Mouse (Mus musculus) lung, adult 2 months (tissue): ENCODE measurements around the gene Hoxc8. TPM values are rescaled to one million over a fixed set of nuclear protein-coding genes. Genes with fewer than 3 reads are reported as not detected.

Experiments
- DNase-seq: peaks from one replicate; pipeline ENCODE4 v3.0.0; 2022
- H3K4me1 ChIP-seq: fragments of 200-500 bp; 2 replicates; pipeline ENCODE4 v1.6.1; 2011; ENCODE audit warnings: low read length; ENCODE audit not compliant: control insufficient read depth, insufficient read depth
- H3K4me3 ChIP-seq: fragments of 200-500 bp; replicated peaks from 2 replicates; pipeline ENCODE3; 2011; ENCODE audit warnings: low read depth, mild to moderate bottlenecking, control low read depth, low read length; ENCODE audit errors: extremely low read depth
- CTCF ChIP-seq: fragments of 200-500 bp; IDR thresholded peaks from 2 replicates; pipeline ENCODE4 v1.5.1; 2011; ENCODE audit warnings: mild to moderate bottlenecking, low read length, control low read depth; ENCODE audit not compliant: insufficient read depth
- POLR2A ChIP-seq: fragments of 200-500 bp; IDR thresholded peaks from 2 replicates; pipeline ENCODE4 v1.6.1; 2011; ENCODE audit warnings: low read depth, mild to moderate bottlenecking, control low read depth, low read length, borderline replicate concordance; ENCODE audit errors: extremely low read depth
- WGBS: fragments of 180-500 bp; shearing (Covaris S2); methylation state at CpG from one replicate; pipeline ENCODE4 v1.1.7; 2018; 5-methylcytosine and 5-hydroxymethylcytosine counted together
- polyA plus RNA-seq: library from polyadenylated mRNA; depleted of rRNA; stranded (reverse); fragments of >200 nt; gene quantifications from 2 replicates; pipeline ENCODE4 v1.2.3, GENCODE M21; 2012

Gene Hoxc8
- polyA plus RNA-seq, 1 experiment, result not detected

- no peak overlapping the region for H3K4me3 ChIP-seq
- TF ChIP-seq CTCF, result no peak
- no peak for TF ChIP-seq POLR2A
- no peak for DNase-seq
- WGBS, result 2% methylated on average over 57 of the region's 57 CpGs
- H3K4me1 ChIP-seq, result no peaks in the 10 kb centered on the region
Observed at GRCm38 (mm10) chr15:103014166-103015008, 24.0 kb downstream of the Hoxc8 start.

- no peak for DNase-seq
- WGBS, result 5% methylated on average over 27 of the region's 28 CpGs
- Histone ChIP-seq H3K4me1 (no peaks in the 10 kb centered on the region), H3K4me3 (no peak overlapping the region)
- no peak for TF ChIP-seq POLR2A
- no peak for TF ChIP-seq CTCF
Observed at GRCm38 (mm10) chr15:103015009-103015399, 24.6 kb downstream of the Hoxc8 start.

DNA sequence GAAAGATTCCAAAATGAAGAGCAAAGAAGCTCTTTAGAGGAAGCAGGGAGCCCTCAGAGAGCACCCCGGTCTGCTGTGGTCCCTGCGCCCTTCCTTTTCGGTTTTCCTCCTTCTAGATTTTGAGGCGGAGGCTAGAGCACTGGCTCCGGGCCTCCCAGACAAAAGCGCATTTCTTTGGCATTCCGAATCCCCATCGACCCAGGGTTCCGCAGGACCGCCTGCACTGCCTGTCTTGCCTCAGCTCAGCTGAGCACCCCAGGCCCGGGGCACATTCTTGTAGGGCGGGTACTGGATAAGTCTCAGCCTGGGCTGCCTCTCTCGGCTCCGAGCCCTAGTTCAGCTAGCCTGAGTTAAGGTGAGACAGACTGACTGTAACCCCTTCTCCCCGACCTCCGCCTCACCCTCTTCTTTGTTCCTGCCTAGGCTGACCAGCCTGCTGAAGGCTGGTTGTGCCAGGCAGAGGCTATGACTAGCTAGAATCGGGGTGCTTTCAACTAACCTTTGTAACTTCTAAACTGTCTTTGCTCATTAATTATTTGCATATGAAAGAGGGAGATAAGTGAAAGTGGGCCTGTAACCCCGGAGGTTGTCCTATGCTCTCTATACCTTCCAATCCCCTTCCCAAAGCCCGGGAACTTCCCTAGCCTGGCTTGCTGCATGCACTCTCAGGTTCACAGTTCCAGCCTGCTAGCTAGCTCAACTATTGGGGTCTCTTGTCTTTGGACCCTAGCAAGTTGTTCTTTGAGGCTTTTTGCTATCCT, 25.2 kb downstream of the Hoxc8 start:
- TF ChIP-seq CTCF, result no peak
- no peak for TF ChIP-seq POLR2A
- no peak for DNase-seq
- H3K4me1 ChIP-seq, result no peaks in the 10 kb centered on the region
- WGBS, result 21% methylated on average over 19 of the region's 19 CpGs
- no peak overlapping the region for H3K4me3 ChIP-seq

DNA sequence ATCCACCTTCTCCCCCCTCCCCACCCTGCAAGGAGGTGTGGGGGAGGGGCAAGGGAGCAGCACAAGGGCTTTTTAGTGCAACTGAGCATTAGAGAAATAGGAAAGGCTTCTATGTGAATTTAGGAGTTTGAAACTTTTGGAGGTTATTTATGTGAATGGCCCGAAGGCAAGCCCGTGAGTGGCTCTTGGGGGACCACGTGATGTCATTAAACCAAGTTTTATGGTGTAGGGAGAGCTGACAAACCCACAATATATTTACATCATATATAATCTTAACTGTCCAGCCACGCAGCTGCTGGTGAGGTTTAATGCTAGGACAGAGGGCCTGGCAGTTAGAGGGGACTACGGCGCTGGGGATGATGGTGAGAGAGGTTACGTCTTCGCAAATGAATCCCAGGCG, 28.2 kb downstream of the Hoxc8 start, which contains the start of gene Hoxc4:
Gene Hoxc4, plus strand, starts transcription at position 299 of the 400 bp plus-strand sequence.
- 49% methylated on average over 9 of the region's 9 CpGs for WGBS

GRCm38 (mm10) chr15:103020899-103021418, 30.6 kb downstream of the Hoxc8 start:
- DNase-seq, result no peak
- H3K4me3 ChIP-seq, result no peak overlapping the region
- no peak for TF ChIP-seq CTCF
- TF ChIP-seq POLR2A, result no peak
- WGBS, result 4% methylated on average over 8 of the region's 8 CpGs
- no peaks in the 10 kb centered on the region for H3K4me1 ChIP-seq

More for the DNA sequence above, 28.2 kb downstream of the Hoxc8 start, which contains the start of gene Hoxc4:
- TF ChIP-seq CTCF (no peak), POLR2A (no peak)
- no peak for DNase-seq
- Histone ChIP-seq H3K4me1 (no peaks in the 10 kb centered on the region), H3K4me3 (no peak within 1 kb of the TSS)

DNA sequence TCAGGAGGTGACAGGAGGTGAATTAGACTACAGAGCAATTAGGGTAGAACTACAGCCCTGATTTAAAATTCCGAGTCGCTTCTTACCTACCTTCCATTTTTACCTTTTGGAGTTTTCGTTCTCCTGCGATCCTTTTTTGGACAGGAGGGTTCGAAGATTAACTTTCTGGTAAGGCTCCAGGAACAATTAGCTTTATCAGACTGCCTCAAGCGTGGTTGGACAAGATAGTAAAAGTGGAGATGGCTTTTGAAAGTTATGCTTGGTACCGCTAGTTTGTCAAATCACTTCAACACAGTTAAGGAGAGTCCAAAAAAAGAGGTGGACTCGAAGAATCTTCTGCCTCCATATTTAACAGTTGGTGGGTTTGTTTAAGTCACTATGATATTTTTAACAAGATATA, 31.1 kb downstream of the Hoxc8 start:
- no peak overlapping the region for H3K4me3 ChIP-seq
- WGBS, result 10% methylated on average over 8 of the region's 8 CpGs
- no peaks in the 10 kb centered on the region for H3K4me1 ChIP-seq
- no peak for DNase-seq
- TF ChIP-seq CTCF (no peak), POLR2A (no peak)

GRCm38 (mm10) chr15:103024131-103024530, 33.7 kb downstream of the Hoxc8 start:
- no peak for DNase-seq
- TF ChIP-seq CTCF (no peak), POLR2A (no peak)
- Histone ChIP-seq H3K4me3 (no peak overlapping the region), H3K4me1 (no peaks in the 10 kb centered on the region)
- WGBS, result 12% methylated on average over 2 of the region's 2 CpGs

- DNase-seq, result no peak
- Histone ChIP-seq H3K4me1 (no peaks in the 10 kb centered on the region), H3K4me3 (no peak overlapping the region)
- WGBS, result 8% methylated on average over 43 of the region's 43 CpGs
- TF ChIP-seq POLR2A (no peak), CTCF (no peak)
Observed at GRCm38 (mm10) chr15:103027266-103028235, 37.1 kb downstream of the Hoxc8 start.

GRCm38 (mm10) chr15:103028916-103029512, 38.6 kb downstream of the Hoxc8 start:
- no peak for DNase-seq
- H3K4me3 ChIP-seq, result no peak overlapping the region
- H3K4me1 ChIP-seq, result no peaks in the 10 kb centered on the region
- WGBS, result 35% methylated on average over 9 of the region's 9 CpGs
- no peak for TF ChIP-seq CTCF
- TF ChIP-seq POLR2A, result no peak

GRCm38 (mm10) chr15:103030142-103030541, 39.7 kb downstream of the Hoxc8 start:
- TF ChIP-seq POLR2A (no peak), CTCF (no peak)
- Histone ChIP-seq H3K4me3 (no peak overlapping the region), H3K4me1 (no peaks in the 10 kb centered on the region)
- WGBS, result 18% methylated on average over 8 of the region's 8 CpGs
- DNase-seq, result no peak
